Mouse (Mus musculus) c-Kit-negative CD71-positive TER-119-positive erythroid progenitor cells, embryonic 14.5 days (primary cell): ENCODE data around the gene Olfr1286.

ENCODE experiments used
- DNase-seq: peaks from one replicate; pipeline ENCODE4 v3.0.0-alpha.2; 2013; ENCODE audit warnings: low read depth, low spot score

Olfr1286 gene

DNA sequence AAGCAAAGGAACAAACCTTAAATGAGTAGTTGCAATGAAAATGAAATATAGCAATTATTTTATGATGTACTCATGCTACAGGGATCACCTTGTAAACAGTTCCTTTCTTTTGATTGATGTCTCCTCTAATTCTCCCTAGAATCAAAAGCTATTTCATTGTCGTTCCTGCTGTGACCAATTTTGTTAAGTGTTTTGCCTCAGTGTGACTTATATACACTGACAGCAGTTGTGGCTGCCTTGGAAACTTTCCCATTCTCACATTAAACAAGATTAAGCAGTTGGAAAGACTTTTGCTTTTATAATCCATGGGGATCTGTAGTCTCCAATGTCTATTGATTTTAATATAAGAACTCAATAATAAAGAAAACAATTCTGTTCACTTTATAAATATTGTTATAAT lies at the start of gene Olfr1286:
TSS of gene Olfr1286 (minus strand) at position 185 of the 400 bp plus-strand sequence.
- no peak for DNase-seq

DNA sequence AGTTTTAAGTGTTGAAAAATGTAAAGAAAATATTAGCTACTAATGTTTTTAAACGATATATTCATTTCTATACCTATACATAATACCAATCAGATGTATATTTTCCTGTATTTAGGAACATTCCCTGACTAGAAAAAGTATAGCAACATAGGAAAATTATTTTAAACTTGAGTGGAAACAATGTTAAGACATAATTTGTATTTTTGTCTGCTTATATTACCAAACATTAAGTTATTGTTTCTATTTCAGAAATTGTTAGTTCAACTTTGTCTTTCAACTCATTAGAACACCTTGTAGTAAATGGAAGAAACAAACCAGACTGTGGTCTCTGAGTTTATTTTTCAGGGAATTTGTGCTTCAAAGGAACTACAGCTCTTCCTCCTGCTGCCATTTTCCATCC lies 25.9 kb upstream of the Olfr1286 start, which contains the start of gene Olfr1287:
TSS of gene Olfr1287 (plus strand) at position 301 of the 400 bp plus-strand sequence.
- DNase-seq = no peak

DNA sequence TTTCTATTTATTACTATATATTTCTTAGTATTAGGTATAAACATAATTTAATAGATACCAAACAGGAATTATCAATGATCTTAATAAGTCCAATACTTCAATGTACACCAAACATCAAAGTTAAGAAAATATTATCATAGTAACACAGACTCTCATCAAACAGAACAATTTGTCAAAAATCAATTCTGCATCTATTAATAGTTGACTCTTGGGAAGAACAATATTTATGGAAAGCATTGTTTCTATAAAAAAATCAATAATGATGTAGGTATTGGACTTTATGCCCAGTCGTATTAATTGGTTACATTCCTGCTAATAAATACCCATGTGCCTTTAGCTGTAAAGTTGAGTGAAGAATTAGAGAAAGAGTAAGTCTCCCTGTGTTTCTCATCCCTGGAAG lies 47.7 kb downstream of the Olfr1286 start, which contains the start of gene Olfr1284:
TSS of gene Olfr1284 (plus strand) at position 301 of the 400 bp plus-strand sequence.
- no peak for DNase-seq
